Mouse (Mus musculus) heart, adult 2 months (tissue): ENCODE results near the gene Gm44965.

Experiments used
- CTCF ChIP-seq: fragments of 200-600 bp; IDR thresholded peaks from 2 replicates; pipeline ENCODE4 v1.8.1; 2022; ENCODE audit warnings: antibody characterized with exemption, mild to moderate bottlenecking, moderate library complexity
- POLR2A ChIP-seq: fragments of 200-500 bp; IDR thresholded peaks from 2 replicates; pipeline ENCODE4 v1.6.1; 2011; ENCODE audit warnings: mild to moderate bottlenecking, low read depth, low read length, control low read depth; ENCODE audit not compliant: insufficient read depth

- TF ChIP-seq CTCF (no peak), POLR2A (no peak)
Observed at GRCm38 (mm10) chr6:48666159-48666586, 72.4 kb downstream of the Gm44965 start.
